Comparison of ENCODE assay signal across 15 mouse cellular contexts in the genomic region with DNA sequence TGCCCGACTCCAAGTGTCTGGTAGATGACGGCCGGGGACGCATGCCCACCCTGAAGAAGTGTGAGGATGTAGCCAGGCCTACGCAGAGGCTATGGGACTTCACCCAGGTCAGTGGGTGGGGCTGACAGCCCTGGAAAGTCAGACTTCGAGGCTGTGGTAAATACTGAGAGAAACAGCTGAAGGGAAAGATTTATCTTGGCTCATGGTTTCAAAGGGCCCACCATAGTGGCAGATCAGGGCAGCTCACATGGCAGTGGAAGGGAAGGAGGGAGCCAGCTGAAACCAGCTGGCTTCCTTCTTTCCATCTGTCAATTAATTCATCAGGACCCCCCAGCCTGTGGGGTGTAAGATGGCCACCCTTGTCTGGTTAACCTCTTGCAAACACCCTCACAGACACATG.
"Had no signal": no experiment of that assay in that cellular context is flagged by ENCODE, and none has a peak within 500 bp of the region (broad histone marks: within the 10 kb centered on the region; RNA-seq: fewer than 3 reads in every experiment).

No protein-coding gene starts in this region.

- H3K27me3 ChIP-seq: neural tube, embryonic 13.5 days; neural tube, embryonic 15.5 days; stomach, embryonic 15.5 days had no signal

- H3K4me2 ChIP-seq: neural tube, embryonic 13.5 days; neural tube, embryonic 15.5 days; stomach, embryonic 15.5 days had no signal

- H3K4me3 ChIP-seq: neural tube, embryonic 13.5 days; neural tube, embryonic 15.5 days; stomach, embryonic 15.5 days had no signal

- DNase-seq: retina, postnatal 1 day; right cerebral cortex, adult 18-20 months; right cerebral cortex, postnatal 14 days; right cerebral cortex, postnatal 25 days; right cerebral cortex, postnatal 4 days; spleen, adult 18-20 months; thymus, adult 18-20 months; thymus, adult 2 months; thymus, postnatal 14 days; thymus, postnatal 25 days; thymus, postnatal 36 days; thymus, postnatal 4 days had no signal

- H3K36me3 ChIP-seq: stomach, embryonic 15.5 days had no signal
